11 mouse cellular contexts compared by ENCODE assay signal in genomic region chr16:92348941-92349340, GRCm38 (mm10). TPM values are rescaled to one million over a fixed set of nuclear protein-coding genes. Genes with fewer than 3 reads are reported as not detected.
DNase-seq lines count a peak whose midpoint lies in the region; ATAC-seq and TF ChIP-seq lines count a peak whose summit lies in the region.
"Had no signal": no experiment of that assay in that cellular context is flagged by ENCODE, and none has a peak within 500 bp of the region (broad histone marks: within the 10 kb centered on the region; RNA-seq: fewer than 3 reads in every experiment).

No protein-coding gene starts in this region.

- H3K36me3 ChIP-seq in liver, postnatal 0 days (replicated peaks; ENCODE audit: insufficient read depth, low read length), result no peaks in the 10 kb centered on the region
- H3K36me3 ChIP-seq in midbrain, embryonic 15.5 days (replicated peaks), result no peaks in the 10 kb centered on the region
- no peaks in the 10 kb centered on the region for H3K36me3 ChIP-seq in neural tube, embryonic 15.5 days

- no peak for TF ChIP-seq EP300 in liver, postnatal 0 days (IDR thresholded peaks at IDR 0.05; ENCODE audit: low read depth)

- 0 out of 2 replicates have a peak, but pooled peaks have one; percentile 15 for ATAC-seq in liver, postnatal 0 days
- ATAC-seq in midbrain, embryonic 15.5 days (replicated peaks), result 0 out of 2 replicates have a peak, but pooled peaks have one; percentile 27
- ATAC-seq in neural tube, embryonic 15.5 days (ENCODE audit: low FRiP score), result no peak; the same call in 1 of the 2 replicates
- ATAC-seq: forebrain, embryonic 16.5 days had no signal

- no peaks in the 10 kb centered on the region for H3K27me3 ChIP-seq in liver, postnatal 0 days (ENCODE audit: insufficient read depth, low read length)
- H3K27me3 ChIP-seq in midbrain, embryonic 15.5 days (replicated peaks), result no peaks in the 10 kb centered on the region
- no peaks in the 10 kb centered on the region for H3K27me3 ChIP-seq in neural tube, embryonic 15.5 days (replicated peaks)

- DNase-seq in liver, postnatal 0 days, result peak; percentile 44
- DNase-seq in liver, result no peak
- DNase-seq in adrenal gland, adult 18-20 months (ENCODE audit: low spot score in 2 of 2), result peak; percentile 70 to 73
- peak; percentile 84 to 90 for DNase-seq in cerebellum, postnatal 14 days
- DNase-seq in right cerebral cortex, postnatal 10 days (ENCODE audit: low spot score in 2 of 2), result no peak

- H3K4me1 ChIP-seq in liver, postnatal 0 days (ENCODE audit: insufficient read depth), result no peaks in the 10 kb centered on the region
- H3K4me1 ChIP-seq in midbrain, embryonic 15.5 days, result 0 out of 2 replicates have a peak, but pooled peaks cover 4% of the 10 kb centered on the region
- peaks cover 8% of the 10 kb centered on the region; the same call in 1 of the 2 replicates for H3K4me1 ChIP-seq in neural tube, embryonic 15.5 days

- WGBS in liver, postnatal 0 days (ENCODE audit: insufficient replicate concordance), result 69% methylated on average over 12 of the region's 12 CpGs
- WGBS in midbrain, embryonic 15.5 days, result 58% methylated on average over 12 of the region's 12 CpGs
- 72% methylated on average over 12 of the region's 12 CpGs for WGBS in neural tube, embryonic 15.5 days

- no peak overlapping the region for H3K4me3 ChIP-seq in liver, postnatal 0 days (ENCODE audit: low read depth, low read length)
- no peak overlapping the region for H3K4me3 ChIP-seq in midbrain, embryonic 15.5 days
- no peak overlapping the region for H3K4me3 ChIP-seq in neural tube, embryonic 15.5 days (replicated peaks)

- no peak overlapping the region for H3K4me2 ChIP-seq in liver, postnatal 0 days (ENCODE audit: low read depth, low read length)
- no peak overlapping the region for H3K4me2 ChIP-seq in midbrain, embryonic 15.5 days
- H3K4me2 ChIP-seq in neural tube, embryonic 15.5 days, result no peak overlapping the region

- no peaks in the 10 kb centered on the region for H3K9me3 ChIP-seq in liver, postnatal 0 days (ENCODE audit: low read length)
- no peaks in the 10 kb centered on the region for H3K9me3 ChIP-seq in midbrain, embryonic 15.5 days
- no peaks in the 10 kb centered on the region for H3K9me3 ChIP-seq in neural tube, embryonic 15.5 days (replicated peaks)

- H3K27ac ChIP-seq in liver, postnatal 0 days (ENCODE audit: low read depth), result no peak overlapping the region
- H3K27ac ChIP-seq in midbrain, embryonic 15.5 days, result no peak overlapping the region
- no peak overlapping the region for H3K27ac ChIP-seq in neural tube, embryonic 15.5 days (replicated peaks)

- H3K9ac ChIP-seq in liver, postnatal 0 days (replicated peaks), result no peak overlapping the region
- no peak overlapping the region for H3K9ac ChIP-seq in midbrain, embryonic 15.5 days
- H3K9ac ChIP-seq in neural tube, embryonic 15.5 days (replicated peaks), result no peak overlapping the region

- TF ChIP-seq CTCF in liver, postnatal 0 days (IDR thresholded peaks at IDR 0.05; ENCODE audit: low read depth), result no peak

RNA-seq across cellular contexts. Expression of gene Kcne1, which starts 10.3 kb away (rescaled TPM):
- polyA plus RNA-seq in liver, postnatal 0 days (2015; fragmentation: Nextera tagmentation; extraction: Ambion mirVana), result not detected in 2 replicates
- total RNA-seq in adrenal gland, adult 18-20 months (2021), result not detected
- 0.31 TPM in 1 of 2 replicates, not detected in the other for polyA plus RNA-seq in midbrain, embryonic 15.5 days (2015; fragmentation: Nextera tagmentation; extraction: Ambion mirVana)
- polyA plus RNA-seq in neural tube, embryonic 15.5 days (2015; fragmentation: Nextera tagmentation; extraction: Ambion mirVana), result 0.05 and 0.09 TPM in 2 replicates
- total RNA-seq: megakaryocyte, adult 5-6 weeks had no signal
- polyA plus RNA-seq: large intestine, adult 2 months; spleen, adult 2 months had no signal

RNA-seq across cellular contexts. Expression of gene Fam243, which starts 27.7 kb away (rescaled TPM):
- not detected in 2 replicates for polyA plus RNA-seq in liver, postnatal 0 days (2015; fragmentation: Nextera tagmentation; extraction: Ambion mirVana)
- not detected for total RNA-seq in adrenal gland, adult 18-20 months (2021)
- 0.06 TPM in 1 of 2 replicates, not detected in the other for polyA plus RNA-seq in midbrain, embryonic 15.5 days (2015; fragmentation: Nextera tagmentation; extraction: Ambion mirVana)
- polyA plus RNA-seq in neural tube, embryonic 15.5 days (2015; fragmentation: Nextera tagmentation; extraction: Ambion mirVana), result not detected in 2 replicates
- total RNA-seq: megakaryocyte, adult 5-6 weeks had no signal
- polyA plus RNA-seq: large intestine, adult 2 months; spleen, adult 2 months had no signal

RNA-seq across cellular contexts. Expression of gene Smim11, which starts 47.9 kb away (rescaled TPM):
- polyA plus RNA-seq in liver, postnatal 0 days (2015; fragmentation: Nextera tagmentation; extraction: Ambion mirVana), result 42.5 and 47.6 TPM in 2 replicates
- total RNA-seq in adrenal gland, adult 18-20 months (2021), result 10 to 100 TPM; 61.5 TPM
- 57.3 and 58.1 TPM in 2 replicates for polyA plus RNA-seq in midbrain, embryonic 15.5 days (2015; fragmentation: Nextera tagmentation; extraction: Ambion mirVana)
- polyA plus RNA-seq in neural tube, embryonic 15.5 days (2015; fragmentation: Nextera tagmentation; extraction: Ambion mirVana), result 64.4 and 69.1 TPM in 2 replicates

RNA-seq across cellular contexts. Expression of gene Kcne2, which starts 56.8 kb away (rescaled TPM):
- not detected in 2 replicates for polyA plus RNA-seq in liver, postnatal 0 days (2015; fragmentation: Nextera tagmentation; extraction: Ambion mirVana)
- not detected for total RNA-seq in adrenal gland, adult 18-20 months (2021)
- 6.8 and 7.6 TPM in 2 replicates for polyA plus RNA-seq in midbrain, embryonic 15.5 days (2015; fragmentation: Nextera tagmentation; extraction: Ambion mirVana)
- 0.14 and 0.29 TPM in 2 replicates for polyA plus RNA-seq in neural tube, embryonic 15.5 days (2015; fragmentation: Nextera tagmentation; extraction: Ambion mirVana)
- total RNA-seq: megakaryocyte, adult 5-6 weeks had no signal
- polyA plus RNA-seq: large intestine, adult 2 months; spleen, adult 2 months had no signal

Comparison
In these comparisons a context has a peak if more than half of its experiments do, and no peak if none do; other contexts are left out.
1. DNase-seq: peak in liver, postnatal 0 days (single experiment), adrenal gland, adult 18-20 months (2 of 2) and cerebellum, postnatal 14 days (2 of 2); none in liver (single experiment) and right cerebral cortex, postnatal 10 days (0 of 2).